Mouse (Mus musculus): Measurements from ENCODE around the gene Diaph3.

DNA sequence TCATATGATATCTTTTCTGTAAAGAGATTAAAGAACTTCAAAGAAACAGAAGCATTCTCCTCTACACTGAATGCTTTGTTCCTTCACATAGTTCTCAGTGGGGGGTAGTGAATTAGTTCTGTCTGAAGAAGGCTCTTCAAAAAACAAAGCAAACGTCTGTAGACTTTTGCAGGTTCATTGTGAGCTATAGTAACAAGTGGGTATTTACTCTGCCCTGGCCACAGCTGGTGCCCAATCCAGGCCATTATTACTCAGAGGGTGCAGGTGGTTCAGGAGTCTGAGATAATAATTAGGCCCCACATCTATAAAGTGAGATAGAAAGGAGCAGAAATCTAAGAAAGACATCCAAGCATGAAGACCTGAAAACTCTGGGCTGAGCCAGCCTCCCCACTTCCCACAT is 409.7 kb downstream of the Diaph3 start:
- TF ChIP-seq POLR2A (IDR thresholded peaks at IDR 0.05; ENCODE audit: low read depth, low read length) (no peak), CTCF (IDR thresholded peaks at IDR 0.05; ENCODE audit: extremely low read depth, insufficient read depth, insufficient read length, insufficient replicate concordance) (no peak)
